Mouse (Mus musculus) ES-Bruce4 (cell line): ENCODE measurements around the gene Serpina3j. TPM values are rescaled to one million over a fixed set of nuclear protein-coding genes. Genes with fewer than 3 reads are reported as not detected.

Experiments used
- H3K27ac ChIP-seq: 2 replicates; pipeline ENCODE4 v1.5.1; 2012; ENCODE audit warnings: low read length, inconsistent platforms; ENCODE audit not compliant: insufficient read depth
- H3K27me3 ChIP-seq: 2 replicates; pipeline ENCODE4 v1.6.1; 2012; ENCODE audit warnings: mild to moderate bottlenecking, low read length, inconsistent platforms; ENCODE audit not compliant: control insufficient read depth, poor library complexity, insufficient read depth, severe bottlenecking
- H3K36me3 ChIP-seq: 2 replicates; pipeline ENCODE4 v1.6.1; 2012; ENCODE audit warnings: inconsistent platforms, mild to moderate bottlenecking, low read length, moderate library complexity; ENCODE audit not compliant: control insufficient read depth, poor library complexity, insufficient read depth, severe bottlenecking
- H3K4me1 ChIP-seq: one replicate; pipeline ENCODE4 v1.8.1; 2011; ENCODE audit warnings: low read length; ENCODE audit not compliant: control insufficient read depth, insufficient read depth
- H3K4me3 ChIP-seq: 2 replicates; pipeline ENCODE4 v1.5.1; 2011; ENCODE audit warnings: low read depth, mild to moderate bottlenecking, low read length
- H3K9ac ChIP-seq: 2 replicates; pipeline ENCODE4 v1.6.1; 2012; ENCODE audit warnings: low read depth, mild to moderate bottlenecking, inconsistent platforms; ENCODE audit not compliant: poor library complexity, severe bottlenecking
- H3K9me3 ChIP-seq: replicated peaks from 2 replicates; pipeline ENCODE4 v1.6.1; 2012; ENCODE audit warnings: mild to moderate bottlenecking, low read length, inconsistent platforms; ENCODE audit not compliant: control insufficient read depth, poor library complexity, insufficient read depth, severe bottlenecking
- CTCF ChIP-seq: IDR thresholded peaks from one replicate; pipeline ENCODE4 v1.8.1; 2011; ENCODE audit warnings: low read depth, low read length
- EP300 ChIP-seq: IDR thresholded peaks from 2 replicates; pipeline ENCODE4 v1.6.1; 2011; ENCODE audit warnings: low read depth, low read length; ENCODE audit not compliant: insufficient read depth
- POLR2A ChIP-seq: IDR thresholded peaks from one replicate; pipeline ENCODE4 v1.8.1; 2011; ENCODE audit warnings: low read length; ENCODE audit not compliant: insufficient read depth
- polyA plus RNA-seq: library from polyadenylated mRNA; stranded (reverse); fragments of >200 nt; gene quantifications from 2 replicates; pipeline ENCODE4 v1.2.4, GENCODE M21; 2011; ENCODE audit warnings: low read depth; ENCODE audit not compliant: missing spikeins, insufficient read depth, insufficient read length

Gene Serpina3j
- polyA plus RNA-seq, 1 experiment, result not detected

GRCm38 (mm10) chr12:104369986-104370385 lies 55.6 kb downstream of the Serpina3j start:
- Histone ChIP-seq H3K27me3 (no peaks in the 10 kb centered on the region), H3K9ac (no peak overlapping the region), H3K27ac (no peak overlapping the region), H3K4me1 (no peaks in the 10 kb centered on the region), H3K36me3 (no peaks in the 10 kb centered on the region), H3K9me3 (no peaks in the 10 kb centered on the region), H3K4me3 (no peak overlapping the region)
- TF ChIP-seq EP300 (no peak), CTCF (no peak), POLR2A (no peak)

Other genes with a start within 250 kb of the Serpina3j start
- not detected in 2 replicates for gene Serpina5, start 213.4 kb upstream of the Serpina3j start, polyA plus RNA-seq
- gene Serpina3a, start 201.8 kb upstream of the Serpina3j start, polyA plus RNA-seq, result not detected in 2 replicates
- gene Serpina3b, start 186.6 kb upstream of the Serpina3j start, polyA plus RNA-seq, result not detected in 2 replicates
- gene Serpina3c, start 160.7 kb upstream of the Serpina3j start, polyA plus RNA-seq, result not detected in 2 replicates
- gene Serpina3f, start 100.0 kb upstream of the Serpina3j start, polyA plus RNA-seq, result not detected in 2 replicates
- gene Serpina3g, start 78.3 kb upstream of the Serpina3j start, polyA plus RNA-seq, result 1.2 TPM in 1 of 2 replicates, not detected in the other
- gene Serpina3i, start 51.4 kb upstream of the Serpina3j start, polyA plus RNA-seq, result 1.1 and 2.3 TPM in 2 replicates
- not detected in 2 replicates for gene Serpina3k, start 23.9 kb downstream of the Serpina3j start, polyA plus RNA-seq
- 6.1 and 7.0 TPM in 2 replicates for gene Serpina3m, start 23.9 kb downstream of the Serpina3j start, polyA plus RNA-seq
- gene Serpina3n, start 92.2 kb downstream of the Serpina3j start, polyA plus RNA-seq, result 0.94 and 0.99 TPM in 2 replicates
- 0.63 TPM in 1 of 2 replicates, not detected in the other for gene Gsc, start 158.8 kb downstream of the Serpina3j start, polyA plus RNA-seq